Mouse (Mus musculus) thymus, postnatal 10 days (tissue): ENCODE results near the gene Gm5767.
A peak's percentile ranks its signal among the peaks of the same experiment; 100 is the strongest.

ENCODE experiments used
- DNase-seq, 2 experiments: peaks; one replicate each; pipeline ENCODE4 v3.0.0; 2021; ENCODE audit warnings: low spot score in 2 of 2

The Gm5767 gene

DNA sequence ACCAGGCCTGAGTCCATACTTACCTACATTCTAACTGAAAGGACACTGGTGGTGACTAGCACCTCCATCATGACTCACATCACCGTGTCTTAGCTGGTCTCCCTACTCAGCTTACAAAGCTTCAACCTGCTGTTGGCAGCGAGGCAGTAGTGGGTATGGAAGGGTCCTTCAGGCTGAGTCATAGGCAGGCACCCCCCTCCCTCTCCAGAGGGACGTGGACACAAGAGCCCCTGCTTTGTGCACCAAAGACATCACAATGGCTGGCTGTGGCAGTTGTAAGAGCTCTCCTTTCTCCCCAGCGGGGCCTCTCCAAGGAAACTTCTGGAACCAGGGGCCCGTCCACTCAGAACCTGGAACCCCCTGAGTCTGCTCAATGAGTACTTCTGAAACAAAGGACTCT is at the start of gene Gm5767:
Gene Gm5767 (plus strand): TSS at position 301 of the 400 bp plus-strand sequence.
- no peak for DNase-seq

DNA sequence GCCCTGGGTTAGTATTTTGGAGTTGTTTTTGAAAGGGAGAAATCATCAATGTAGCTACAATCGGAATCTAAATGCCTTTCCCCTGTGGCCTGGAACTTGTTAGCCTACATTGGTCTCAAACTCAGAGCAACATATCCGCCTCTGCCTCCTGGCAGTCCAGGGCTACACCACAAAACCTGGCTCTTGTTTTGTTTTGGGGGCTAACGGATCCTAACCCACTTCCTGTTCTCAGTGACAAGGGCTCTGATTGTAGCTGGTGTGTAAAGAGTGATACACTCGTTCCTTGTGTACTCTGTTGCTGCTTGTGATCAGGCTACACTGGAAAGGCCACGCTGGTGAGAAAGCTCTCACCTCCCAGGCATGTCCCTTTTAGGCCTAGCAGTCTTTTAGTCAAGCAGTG is 49.1 kb upstream of the Gm5767 start:
- DNase-seq = peak in 1 of 2 experiments; percentile 19

DNA sequence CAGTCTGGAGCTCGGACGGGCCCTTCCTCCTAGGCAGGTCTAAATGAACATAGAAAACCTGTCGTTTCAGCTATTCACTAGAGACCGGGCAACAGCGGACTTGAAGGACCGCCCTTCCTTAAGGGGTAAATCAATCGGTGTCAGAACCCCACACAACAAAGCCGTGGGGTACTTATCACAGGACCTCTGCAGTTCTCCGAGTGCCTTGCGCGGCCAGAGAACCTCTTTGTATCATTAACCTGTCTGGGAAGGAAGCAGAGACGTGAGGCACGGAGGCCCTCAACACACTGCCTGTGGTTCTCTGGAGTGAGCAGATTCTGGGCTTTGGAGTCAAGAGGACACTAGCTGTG is 43.7 kb upstream of the Gm5767 start:
- DNase-seq = peak; percentile 28 to 36

DNA sequence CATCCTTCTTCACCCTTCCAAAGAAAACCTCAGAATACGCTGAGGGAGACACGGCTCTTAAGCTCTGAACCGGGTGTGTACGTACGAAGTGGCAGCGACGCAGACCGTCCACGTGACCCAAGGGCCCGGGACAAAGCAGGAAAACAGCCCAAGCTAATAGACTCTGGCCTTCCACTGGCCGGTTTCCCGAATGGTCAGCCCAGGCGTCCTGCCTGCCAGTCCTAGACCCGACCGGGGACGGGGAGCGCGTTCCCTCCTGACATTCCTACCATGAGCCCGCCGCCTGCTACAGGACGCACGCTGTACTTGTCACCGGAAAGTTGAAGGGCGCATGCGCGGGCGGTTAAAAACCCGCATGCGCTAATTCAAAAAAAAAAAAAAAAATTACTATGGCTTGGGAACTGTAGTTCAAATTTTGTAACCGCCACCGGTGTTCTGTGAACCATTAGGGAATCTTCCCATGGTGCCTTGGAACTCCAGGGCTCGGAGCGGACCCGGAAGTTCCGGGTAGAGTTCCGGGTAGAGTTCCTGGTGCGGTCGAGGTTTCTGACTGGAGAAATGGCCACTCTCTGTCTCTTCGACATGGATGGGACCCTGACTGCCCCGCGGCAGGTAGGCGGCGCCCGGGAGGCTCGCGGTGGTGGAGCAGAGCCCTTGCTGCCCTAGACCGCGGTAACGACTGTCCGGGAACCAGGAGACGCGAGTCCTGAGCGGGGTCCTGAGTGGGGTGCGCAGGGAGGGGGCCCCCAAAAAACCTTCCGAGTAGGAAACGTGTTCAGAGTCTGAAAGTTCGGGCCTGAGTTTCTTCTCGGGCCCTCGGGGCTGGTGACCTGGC is 43.1 kb upstream of the Gm5767 start, which contains the start of the genes Pmm2 and Tmem186:
Gene Pmm2 (plus strand): TSS at position 458 of the 835 bp plus-strand sequence.
Gene Tmem186 (minus strand): TSS at position 496 of the 835 bp plus-strand sequence.
- DNase-seq = peak; percentile 70 to 72

DNA sequence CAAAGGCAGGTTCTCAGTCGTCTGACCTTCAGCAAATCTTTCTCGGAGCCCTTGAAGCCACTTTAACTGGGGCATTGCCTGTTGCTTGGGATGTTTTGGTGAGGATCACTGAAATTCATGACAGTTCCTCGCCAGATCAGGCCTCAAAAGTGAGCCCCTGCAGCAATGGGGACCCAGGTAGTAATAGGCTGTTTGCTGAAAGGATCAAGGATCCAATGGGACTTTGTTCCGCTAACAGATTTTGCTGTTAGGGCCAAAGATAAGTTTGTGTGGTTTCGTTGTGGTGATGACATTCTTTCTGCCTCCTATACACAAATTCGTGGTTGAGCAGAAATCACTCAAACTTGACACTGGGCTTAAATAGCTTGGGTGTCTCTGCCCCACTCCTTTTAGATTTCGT is 42.4 kb upstream of the Gm5767 start:
- no peak for DNase-seq

DNA sequence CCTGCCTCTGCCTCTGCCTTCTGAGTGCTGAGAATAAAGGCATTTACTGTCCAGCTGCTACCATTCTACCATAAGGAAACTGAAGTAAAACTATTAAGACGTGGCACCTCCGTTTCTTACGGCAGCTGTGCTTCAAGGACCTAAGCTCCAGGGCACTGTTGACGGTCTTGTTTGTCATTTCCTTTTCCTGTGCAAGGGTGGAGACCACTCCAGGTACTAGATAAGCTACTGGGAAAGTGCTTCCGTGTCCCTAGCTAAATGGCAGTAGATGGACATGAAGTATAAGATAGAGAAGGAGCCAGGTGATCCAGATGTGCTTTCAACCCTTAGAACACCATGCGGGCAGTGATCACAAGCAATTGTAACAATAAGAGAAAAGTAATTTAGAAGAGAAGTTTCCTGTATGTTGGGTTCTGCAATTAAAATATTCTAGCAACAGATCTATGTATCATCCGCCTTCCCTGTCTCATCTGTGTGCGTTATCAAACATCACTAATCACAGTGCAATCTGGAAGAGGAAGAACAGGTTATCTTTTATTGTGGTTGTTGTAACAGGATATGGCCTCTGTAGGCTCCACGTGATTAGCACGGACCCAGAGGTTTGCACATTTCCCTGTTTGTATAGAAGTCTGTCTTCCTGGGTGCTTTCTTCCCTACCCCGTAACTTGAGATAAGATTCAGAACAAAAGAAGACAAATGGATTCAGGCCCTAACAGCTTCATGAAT is 40.9 kb upstream of the Gm5767 start:
- no peak for DNase-seq

DNA sequence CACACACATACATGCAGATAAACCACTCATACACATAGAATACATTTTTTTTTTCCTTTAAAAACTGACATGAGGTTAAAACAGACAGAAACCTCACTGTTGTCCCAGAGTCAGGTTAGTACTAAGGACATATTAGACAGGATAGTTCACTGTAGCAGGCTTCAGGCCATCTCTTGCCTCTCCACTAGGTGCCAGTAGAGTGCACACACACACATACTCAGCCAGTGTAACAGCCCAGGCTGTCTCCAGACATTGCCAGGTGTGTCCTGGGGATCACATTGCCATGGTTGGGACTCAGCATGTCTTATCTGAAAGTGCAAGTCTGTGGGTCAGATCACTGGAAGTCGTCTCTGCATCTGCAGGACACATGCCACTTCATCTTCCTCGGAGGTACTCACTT is 36.7 kb upstream of the Gm5767 start:
- DNase-seq = peak; percentile 25 to 50

DNA sequence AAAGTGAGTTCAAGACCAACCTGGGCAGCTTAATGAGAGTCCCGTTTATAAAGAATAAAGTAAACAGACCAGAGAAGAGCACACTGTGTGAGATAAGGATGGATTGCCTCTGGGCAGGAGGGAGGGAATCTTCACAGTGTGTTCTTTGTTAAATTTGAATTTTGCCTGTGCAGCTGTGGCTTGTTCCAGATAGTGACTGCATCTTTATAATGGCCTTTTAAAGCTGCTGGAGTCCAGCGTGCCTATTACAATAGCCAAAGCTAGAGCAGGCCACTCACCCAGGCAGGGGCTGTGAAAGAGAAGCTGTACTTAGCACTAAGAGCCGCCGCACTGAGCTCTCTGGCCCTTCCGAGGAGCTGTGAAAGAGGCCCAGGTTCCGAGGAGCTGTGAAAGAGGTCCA is 35.0 kb upstream of the Gm5767 start:
- DNase-seq = no peak

DNA sequence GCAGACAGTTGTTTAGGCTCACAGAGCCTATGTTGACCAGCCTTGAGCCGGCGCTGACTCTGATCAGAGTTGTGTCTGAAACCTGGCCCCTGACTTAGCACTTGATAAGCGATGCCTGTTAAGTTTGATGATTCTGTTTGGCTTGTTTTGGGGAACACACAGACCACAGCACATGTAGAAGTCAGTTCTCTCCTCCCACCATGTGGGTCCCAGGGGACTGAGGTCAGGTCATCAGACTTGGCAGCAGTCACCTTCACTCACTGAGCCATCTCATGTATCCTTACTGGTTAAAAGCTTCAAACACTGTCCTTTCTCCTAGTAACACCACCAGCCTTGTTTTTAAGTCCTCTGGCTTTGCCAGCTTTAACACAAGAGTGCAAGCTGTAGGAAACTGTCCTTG is 30.6 kb upstream of the Gm5767 start:
- no peak for DNase-seq

DNA sequence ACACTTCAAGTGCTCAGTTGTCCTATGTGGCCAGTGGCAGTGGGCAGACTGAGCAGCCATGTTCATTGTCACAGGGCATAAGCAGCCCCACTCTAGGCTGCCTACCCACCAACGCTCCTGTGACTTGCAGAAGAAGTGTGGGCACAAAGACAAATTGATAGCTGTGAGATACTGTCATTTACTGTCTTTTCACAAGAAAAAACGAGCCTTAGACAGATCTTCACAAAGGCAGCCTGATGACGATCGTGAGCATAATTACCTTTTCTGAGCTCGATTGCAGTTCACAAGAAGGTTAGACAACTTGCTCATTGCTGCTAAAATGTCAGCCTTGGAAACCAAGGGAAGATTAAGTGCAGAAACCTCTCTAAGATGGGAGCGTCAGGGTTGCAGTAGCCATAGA is 25.5 kb upstream of the Gm5767 start:
- no peak for DNase-seq

DNA sequence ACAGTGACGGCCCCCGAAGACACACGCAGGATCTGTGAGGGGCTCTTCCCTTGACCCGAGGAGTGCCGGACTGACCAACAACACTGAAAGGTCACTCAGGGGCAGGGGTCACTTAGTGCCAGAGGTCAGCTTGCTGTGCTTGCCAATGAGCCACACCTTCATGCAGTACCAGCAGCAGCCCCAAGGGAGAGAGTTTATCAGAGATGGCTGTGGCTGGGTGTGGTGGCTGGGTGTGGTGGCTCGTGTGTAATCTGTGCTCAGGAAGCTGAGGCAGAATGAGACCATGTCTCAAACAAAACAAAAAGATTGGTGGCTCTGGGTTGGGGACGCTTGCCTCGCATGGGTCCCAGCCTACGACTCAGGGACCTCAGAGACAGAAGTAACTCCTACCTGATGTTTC is 25.0 kb upstream of the Gm5767 start:
- no peak for DNase-seq

DNA sequence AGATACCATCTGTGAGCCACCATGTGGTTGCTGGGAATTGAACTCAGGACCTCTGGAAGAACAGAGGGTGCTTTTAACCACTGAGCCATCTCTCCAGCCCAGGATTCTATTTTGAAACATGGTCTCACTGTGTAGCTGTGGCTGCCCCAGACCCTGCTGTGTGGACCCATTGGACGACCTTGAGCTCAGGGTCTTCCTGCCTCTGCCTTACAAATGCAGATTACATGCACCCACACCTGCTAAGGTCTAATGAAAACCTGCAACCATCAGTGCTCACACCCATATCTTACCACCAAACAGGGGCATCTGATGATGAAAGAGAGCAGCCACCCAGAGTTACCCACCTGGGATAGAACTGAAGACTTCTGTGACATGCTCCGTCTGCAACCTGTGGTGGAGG is 24.3 kb upstream of the Gm5767 start:
- no peak for DNase-seq

DNA sequence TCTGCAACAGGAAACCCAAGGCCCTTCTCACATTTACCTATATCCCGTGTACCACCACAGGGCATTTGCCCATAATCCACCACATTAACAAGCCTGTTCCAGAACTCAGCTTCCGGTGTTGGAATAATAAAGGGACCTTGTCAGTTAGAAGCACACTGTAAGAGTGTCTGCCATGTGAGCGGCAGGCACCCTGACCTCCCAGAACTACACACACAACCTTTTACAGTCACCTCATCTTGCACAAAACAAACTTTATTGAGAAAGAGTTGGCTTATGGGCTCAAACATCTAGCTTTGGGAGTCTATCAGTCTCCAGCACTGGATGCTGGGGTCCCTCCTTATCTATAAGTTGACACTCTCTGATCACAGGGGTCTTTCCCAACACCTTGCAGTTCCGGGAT is 22.2 kb upstream of the Gm5767 start:
- no peak for DNase-seq

DNA sequence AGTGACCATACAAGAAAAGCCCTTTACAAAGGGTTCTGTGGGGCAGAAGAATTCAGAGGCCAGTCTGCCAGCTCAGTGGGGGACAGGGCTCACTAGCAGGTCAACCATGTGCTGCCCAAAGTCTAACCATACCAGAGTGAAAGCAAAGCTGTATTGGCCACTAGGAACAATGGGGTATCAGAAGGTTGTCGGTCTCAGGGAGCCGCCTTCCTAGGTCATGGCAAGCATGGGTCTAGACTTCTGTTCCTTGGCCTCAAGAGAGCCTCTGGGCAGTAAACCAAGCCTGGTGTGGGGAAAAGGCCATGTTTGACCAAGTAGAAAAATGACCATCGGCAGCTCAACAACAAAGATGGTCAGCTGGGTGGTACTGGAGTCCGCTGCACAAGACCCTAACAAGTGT is 21.8 kb upstream of the Gm5767 start:
- DNase-seq = no peak

DNA sequence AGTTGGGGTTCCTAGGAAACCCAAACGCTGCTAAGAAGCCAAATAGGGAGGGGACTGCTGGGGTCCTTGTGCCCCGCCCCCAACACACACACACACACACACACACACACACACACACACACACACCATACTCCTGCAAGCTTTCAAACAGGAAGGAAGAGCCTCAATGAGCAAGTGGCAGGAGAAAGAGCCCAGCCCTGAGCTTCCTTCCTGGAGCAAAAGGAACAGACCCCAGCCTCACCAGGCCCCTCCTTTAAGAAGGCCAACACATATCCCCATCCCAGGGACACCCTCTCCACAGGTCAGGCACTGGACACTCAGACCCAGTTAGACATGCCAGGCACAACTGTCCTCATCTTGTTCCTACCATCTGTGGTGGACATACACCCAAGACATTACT is 17.5 kb upstream of the Gm5767 start:
- DNase-seq = no peak

DNA sequence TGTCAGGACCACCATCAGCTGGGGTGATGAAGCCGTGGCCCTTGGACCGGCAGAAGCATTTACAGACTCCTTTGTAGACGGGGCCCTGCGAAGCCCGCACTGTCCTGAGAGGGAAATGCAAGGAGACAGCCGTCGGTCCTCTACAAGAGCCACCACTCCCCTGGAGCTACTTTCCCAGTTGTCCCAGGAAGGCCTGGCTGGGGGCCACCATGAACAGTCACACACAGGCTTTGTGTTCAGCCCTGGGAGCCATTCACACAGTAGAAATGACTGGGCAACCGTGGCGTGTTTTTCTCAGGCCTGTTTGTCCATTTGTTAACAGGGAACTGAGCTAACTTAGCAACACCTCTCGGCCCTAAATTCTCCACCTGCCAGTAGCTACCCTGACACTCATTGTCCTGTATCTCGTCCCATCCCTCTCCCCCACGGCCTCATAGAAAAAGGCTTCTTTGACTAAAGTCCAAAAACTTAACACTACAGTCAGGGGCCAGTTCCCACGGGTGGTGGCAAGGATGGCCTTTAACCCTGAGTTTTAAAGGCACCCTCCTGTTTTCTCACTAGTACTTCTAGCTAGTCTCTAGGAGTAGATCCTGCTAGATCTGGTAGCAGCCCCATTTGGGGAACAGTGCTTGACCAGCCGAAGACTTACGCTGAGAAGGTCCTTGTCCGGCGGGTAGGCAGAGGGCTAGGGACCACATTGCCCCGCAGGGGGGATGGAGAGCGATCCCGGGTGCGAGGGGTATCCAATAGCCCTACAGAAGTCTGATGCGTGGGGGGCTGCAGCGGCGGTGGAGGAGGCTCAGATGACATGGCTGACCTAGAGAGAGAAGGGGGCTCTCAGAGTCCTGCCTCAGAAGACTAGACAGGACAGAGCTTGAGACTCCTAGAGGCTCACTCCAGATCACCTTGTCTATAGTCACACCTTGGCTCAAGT is 16.7 kb upstream of the Gm5767 start:
- DNase-seq = no peak

DNA sequence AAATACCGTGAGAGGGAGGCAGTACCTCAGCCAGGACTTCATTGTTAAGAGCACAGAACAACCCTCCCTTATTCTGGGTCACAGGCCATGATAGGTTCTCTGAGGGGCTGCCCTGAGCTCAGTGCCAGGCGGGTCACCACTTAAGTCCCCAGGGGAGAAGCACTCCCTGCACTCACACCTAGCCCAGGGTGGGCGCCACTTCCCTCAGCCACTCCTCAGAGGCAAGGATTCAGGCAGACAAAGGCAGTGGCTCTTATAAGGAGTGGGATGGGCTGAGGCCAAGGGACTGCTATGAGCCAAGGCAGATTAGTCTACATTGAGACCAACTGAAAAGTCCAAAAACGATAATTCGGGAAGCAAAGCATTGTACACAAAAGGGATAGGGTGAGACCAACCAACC is 15.2 kb upstream of the Gm5767 start:
- DNase-seq = no peak

DNA sequence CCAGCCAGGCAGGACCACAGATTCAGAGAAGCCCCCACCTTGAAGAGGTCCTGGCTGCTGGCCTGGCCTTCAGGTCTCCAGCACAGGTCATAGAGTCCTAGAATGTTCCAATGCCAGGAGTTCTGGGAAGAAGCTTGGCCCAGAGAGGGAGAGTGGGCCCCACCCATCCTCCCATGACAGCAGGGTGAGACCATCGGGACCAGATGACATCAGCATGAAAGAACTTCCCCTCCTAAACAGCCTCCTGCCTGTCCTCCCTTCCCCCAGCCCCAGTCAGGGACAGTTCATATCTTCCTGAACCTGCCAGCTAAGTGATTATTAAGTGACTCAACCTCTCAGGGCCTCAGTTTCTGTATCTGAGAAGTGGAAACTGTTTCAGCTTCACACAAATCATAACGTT is 14.1 kb upstream of the Gm5767 start:
- DNase-seq = no peak

DNA sequence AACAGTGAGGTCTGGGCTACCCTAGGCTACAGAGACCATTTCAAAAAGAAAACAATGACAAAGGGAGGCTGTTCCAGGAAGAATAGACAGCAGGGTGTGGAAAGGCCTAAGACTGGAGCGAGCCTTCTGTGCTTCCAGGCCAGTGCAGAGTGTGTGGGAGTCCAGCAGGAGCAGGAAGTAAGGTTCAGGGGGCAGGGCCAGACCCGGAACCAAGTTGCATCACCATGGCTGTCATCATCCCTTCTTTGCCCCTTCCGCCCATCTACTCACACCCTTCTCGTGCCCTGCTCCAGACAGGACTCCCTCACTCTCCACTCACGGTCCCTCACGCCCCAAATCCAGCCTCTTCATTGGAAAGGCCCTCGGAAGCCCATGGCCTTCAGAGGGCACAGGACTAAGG is 13.3 kb upstream of the Gm5767 start:
- no peak for DNase-seq

DNA sequence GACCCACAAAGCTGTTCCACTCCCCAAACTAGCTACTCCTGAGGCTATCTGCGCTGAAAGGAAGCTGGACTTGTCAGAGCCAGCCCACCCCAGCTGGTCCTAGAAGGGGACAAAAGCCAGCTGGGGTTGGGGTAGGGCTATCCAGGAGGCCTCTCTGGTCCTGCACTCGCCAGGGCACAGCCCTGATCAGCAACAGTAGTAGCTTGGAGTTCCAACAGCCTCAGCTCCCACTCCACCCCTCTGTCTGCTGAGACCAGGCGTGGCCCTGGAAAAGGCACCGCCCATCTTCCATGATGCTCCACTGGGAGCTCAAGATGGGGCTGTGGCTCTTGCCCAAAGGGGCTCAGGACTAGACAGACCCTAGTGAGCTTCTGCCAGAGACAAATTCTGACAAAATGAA is 12.8 kb upstream of the Gm5767 start:
- DNase-seq = no peak

DNA sequence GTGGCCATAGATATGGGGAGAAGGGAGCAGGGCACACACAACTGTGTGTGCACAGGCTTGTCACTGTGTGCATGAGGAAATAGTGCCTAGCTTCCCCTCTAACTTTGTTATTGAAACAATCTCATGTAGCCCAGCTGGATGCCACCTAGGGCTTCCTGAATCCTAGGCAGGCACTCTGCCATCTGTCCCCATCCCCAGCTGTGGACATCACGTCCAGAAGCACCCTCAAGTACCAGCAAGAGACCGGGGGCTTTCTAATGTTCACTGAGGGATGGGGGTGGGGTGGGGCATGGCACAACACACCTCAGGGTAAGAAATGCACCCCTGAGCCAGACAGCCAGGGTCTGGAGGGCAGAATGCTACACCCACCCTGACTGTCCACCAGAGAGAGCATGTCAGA is 12.2 kb upstream of the Gm5767 start:
- no peak for DNase-seq

DNA sequence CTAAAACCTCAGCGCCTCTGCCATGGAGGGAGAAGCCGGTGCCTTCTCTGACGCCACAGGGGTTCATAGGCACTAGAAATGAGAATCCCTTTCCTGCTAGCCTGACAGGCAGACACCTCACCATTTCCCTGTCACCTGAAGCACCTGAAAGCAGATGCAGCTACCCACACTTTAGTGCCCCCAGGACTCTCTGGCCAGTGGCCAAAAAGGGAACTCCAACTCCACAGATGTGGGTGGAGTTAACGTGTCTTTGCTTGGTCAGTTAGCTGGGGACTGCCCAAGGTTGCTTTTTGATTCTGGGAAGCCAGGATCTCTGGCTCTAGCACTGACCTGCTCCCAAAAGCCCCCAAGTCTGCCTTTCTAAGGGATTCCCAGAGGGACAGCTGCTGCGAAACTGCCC is 11.1 kb upstream of the Gm5767 start:
- DNase-seq = no peak
